Mouse (Mus musculus) hindbrain, embryonic 13.5 days (tissue): Measurements from ENCODE around the gene Crat. TPM values are rescaled to one million over a fixed set of nuclear protein-coding genes. Genes with fewer than 3 reads are reported as not detected.

Experiments used
- ATAC-seq: fragments of 200-750 bp; cut with Nextera tagmentation; 2 replicates; pipeline ENCODE4 v1.8.0; 2017; ENCODE audit warnings: moderate TSS enrichment; ENCODE audit not compliant: low FRiP score
- H3K27ac ChIP-seq: fragments of 300-500 bp; sonication (generic); 2 replicates; pipeline ENCODE4 v1.5.1; 2015; ENCODE audit warnings: inconsistent platforms, mild to moderate bottlenecking, moderate library complexity
- H3K27me3 ChIP-seq: fragments of 300-500 bp; sonication (generic); 2 replicates; pipeline ENCODE4 v1.6.1; 2015; ENCODE audit warnings: mild to moderate bottlenecking, inconsistent platforms
- H3K36me3 ChIP-seq: fragments of 300-500 bp; sonication (generic); 2 replicates; pipeline ENCODE4 v1.6.1; 2015; ENCODE audit warnings: mild to moderate bottlenecking, inconsistent platforms
- H3K4me1 ChIP-seq: fragments of 300-500 bp; sonication (generic); replicated peaks from 2 replicates; pipeline ENCODE4 v1.6.1; 2015; ENCODE audit warnings: inconsistent platforms
- H3K4me2 ChIP-seq: fragments of 300-500 bp; sonication (generic); 2 replicates; pipeline ENCODE4 v1.6.1; 2015; ENCODE audit warnings: inconsistent platforms, mild to moderate bottlenecking, moderate library complexity
- H3K4me3 ChIP-seq: fragments of 300-500 bp; sonication (generic); 2 replicates; pipeline ENCODE4 v1.5.1; 2015; ENCODE audit warnings: mild to moderate bottlenecking, inconsistent platforms
- H3K9ac ChIP-seq: fragments of 300-500 bp; sonication (generic); 2 replicates; pipeline ENCODE4 v1.6.1; 2015; ENCODE audit warnings: mild to moderate bottlenecking, inconsistent platforms
- H3K9me3 ChIP-seq: fragments of 300-500 bp; sonication (generic); 2 replicates; pipeline ENCODE4 v1.6.1; 2016; ENCODE audit warnings: inconsistent platforms
- WGBS: fragments of 180-500 bp; shearing (Covaris S2); methylation state at CpG from one replicate; pipeline ENCODE4 v1.1.7; 2015; 5-methylcytosine and 5-hydroxymethylcytosine counted together
- polyA plus RNA-seq: library from polyadenylated mRNA; unstranded; fragments of >200 nt; fragmentation: Nextera tagmentation; extraction: Ambion mirVana; gene quantifications from 2 replicates; pipeline ENCODE4 v1.2.1, GENCODE M21; 2015

Crat gene
- polyA plus RNA-seq, 1 experiment from 2014 or later: 24.0 TPM

- Histone ChIP-seq H3K27ac (no peak overlapping the region), H3K4me2 (no peak overlapping the region), H3K9ac (no peak overlapping the region), H3K4me1 (no peaks in the 10 kb centered on the region), H3K36me3 (peaks cover 100% of the 10 kb centered on the region), H3K27me3 (no peaks in the 10 kb centered on the region), H3K4me3 (no peak overlapping the region), H3K9me3 (no peaks in the 10 kb centered on the region)
- 91% methylated on average over 10 of the region's 10 CpGs for WGBS
- ATAC-seq: no peak
Measured at GRCm38 (mm10) chr2:30380564-30381376, 34.8 kb downstream of the Crat start.

- H3K36me3 ChIP-seq: peaks cover 97% of the 10 kb centered on the region
- H3K27me3 ChIP-seq: no peaks in the 10 kb centered on the region
- H3K4me3 ChIP-seq: no peak overlapping the region
- ATAC-seq: no peak
- H3K9me3 ChIP-seq: no peaks in the 10 kb centered on the region
- H3K9ac ChIP-seq: no peak overlapping the region
- H3K4me2 ChIP-seq: no peak overlapping the region
- WGBS: 90% methylated on average over 7 of the region's 7 CpGs
- no peak overlapping the region for H3K27ac ChIP-seq
- H3K4me1 ChIP-seq: no peaks in the 10 kb centered on the region
Measured at GRCm38 (mm10) chr2:30379307-30379706, 36.3 kb downstream of the Crat start.

GRCm38 (mm10) chr2:30377721-30378120, 37.9 kb downstream of the Crat start:
- Histone ChIP-seq H3K36me3 (peaks cover 95% of the 10 kb centered on the region), H3K4me3 (no peak overlapping the region), H3K4me2 (no peak overlapping the region), H3K27me3 (no peaks in the 10 kb centered on the region), H3K9me3 (no peaks in the 10 kb centered on the region), H3K9ac (no peak overlapping the region), H3K4me1 (no peaks in the 10 kb centered on the region), H3K27ac (no peak overlapping the region)
- no peak for ATAC-seq
- 88% methylated on average over 5 of the region's 5 CpGs for WGBS

GRCm38 (mm10) chr2:30375893-30376292, 39.7 kb downstream of the Crat start:
- Histone ChIP-seq H3K9me3 (no peaks in the 10 kb centered on the region), H3K36me3 (peaks cover 95% of the 10 kb centered on the region)

GRCm38 (mm10) chr2:30372726-30373125, 42.9 kb downstream of the Crat start:
- H3K27me3 ChIP-seq: no peaks in the 10 kb centered on the region
- no peaks in the 10 kb centered on the region for H3K4me1 ChIP-seq
- ATAC-seq: no peak
- 96% methylated on average over 5 of the region's 5 CpGs for WGBS
- H3K27ac ChIP-seq: no peak overlapping the region
- H3K9me3 ChIP-seq: no peaks in the 10 kb centered on the region
- H3K9ac ChIP-seq: no peak overlapping the region
- no peak overlapping the region for H3K4me3 ChIP-seq
- H3K4me2 ChIP-seq: no peak overlapping the region
- H3K36me3 ChIP-seq: peaks cover 95% of the 10 kb centered on the region

More at GRCm38 (mm10) chr2:30375893-30376292, 39.7 kb downstream of the Crat start:
- 97% methylated on average over 10 of the region's 10 CpGs for WGBS
- no peaks in the 10 kb centered on the region for H3K4me1 ChIP-seq
- H3K4me2 ChIP-seq: no peak overlapping the region
- no peak overlapping the region for H3K9ac ChIP-seq
- H3K4me3 ChIP-seq: no peak overlapping the region
- no peak for ATAC-seq
- H3K27me3 ChIP-seq: no peaks in the 10 kb centered on the region
- no peak overlapping the region for H3K27ac ChIP-seq

- Histone ChIP-seq H3K36me3 (peaks cover 93% of the 10 kb centered on the region), H3K4me1 (0 out of 2 replicates have a peak, but pooled peaks cover 3% of the 10 kb centered on the region), H3K27me3 (no peaks in the 10 kb centered on the region), H3K4me2 (no peak overlapping the region), H3K9me3 (no peaks in the 10 kb centered on the region), H3K9ac (no peak overlapping the region), H3K27ac (no peak overlapping the region), H3K4me3 (no peak overlapping the region)
- 96% methylated on average over 8 of the region's 8 CpGs for WGBS
- ATAC-seq: no peak
Measured at GRCm38 (mm10) chr2:30371544-30371943, 44.1 kb downstream of the Crat start.

- H3K4me3 ChIP-seq: no peak overlapping the region
- no peak overlapping the region for H3K4me2 ChIP-seq
- no peak overlapping the region for H3K27ac ChIP-seq
- H3K9ac ChIP-seq: no peak overlapping the region
- H3K9me3 ChIP-seq: no peaks in the 10 kb centered on the region
- H3K27me3 ChIP-seq: no peaks in the 10 kb centered on the region
- H3K4me1 ChIP-seq: peaks cover 21% of the 10 kb centered on the region
- peaks cover 44% of the 10 kb centered on the region for H3K36me3 ChIP-seq
- 78% methylated on average over 5 of the region's 5 CpGs for WGBS
- no peak for ATAC-seq
Measured at GRCm38 (mm10) chr2:30366203-30366602, 49.4 kb downstream of the Crat start.

- peak overlapping the region; percentile 65 for H3K4me3 ChIP-seq
- H3K9ac ChIP-seq: peak overlapping the region; percentile 95
- no peaks in the 10 kb centered on the region for H3K9me3 ChIP-seq
- ATAC-seq: no peak
- H3K27ac ChIP-seq: no peak overlapping the region
- H3K4me1 ChIP-seq: peaks cover 21% of the 10 kb centered on the region
- H3K36me3 ChIP-seq: peaks cover 37% of the 10 kb centered on the region
- no peaks in the 10 kb centered on the region for H3K27me3 ChIP-seq
- peak overlapping the region; percentile 95 for H3K4me2 ChIP-seq
- 91% methylated on average over 2 of the region's 2 CpGs for WGBS
Measured at GRCm38 (mm10) chr2:30365281-30366069, 50.1 kb downstream of the Crat start.

- Histone ChIP-seq H3K4me2 (peak within 1 kb of the TSS; percentile 95), H3K27ac (peak within 1 kb of the TSS; percentile 84), H3K9ac (peak within 1 kb of the TSS; percentile 95), H3K36me3 (peaks cover 22% of the 10 kb centered on the region), H3K27me3 (no peaks in the 10 kb centered on the region), H3K4me1 (peaks cover 21% of the 10 kb centered on the region), H3K9me3 (no peaks in the 10 kb centered on the region), H3K4me3 (peak within 1 kb of the TSS; percentile 65)
- under 1% methylated on average over 54 of the region's 54 CpGs for WGBS
- peak; percentile 99 for ATAC-seq
Measured at GRCm38 (mm10) chr2:30363773-30364650, 51.6 kb downstream of the Crat start, which contains the start of gene Miga2. Miga2 (plus strand) TSS chr2:30364233.

GRCm38 (mm10) chr2:30362865-30363264, 52.7 kb downstream of the Crat start:
- Histone ChIP-seq H3K4me2 (no peak overlapping the region), H3K9me3 (no peaks in the 10 kb centered on the region), H3K9ac (no peak overlapping the region), H3K27me3 (no peaks in the 10 kb centered on the region), H3K4me1 (peaks cover 31% of the 10 kb centered on the region), H3K36me3 (peaks cover 11% of the 10 kb centered on the region), H3K4me3 (no peak overlapping the region), H3K27ac (no peak overlapping the region)
- no peak for ATAC-seq
- 80% methylated on average over 5 of the region's 5 CpGs for WGBS

GRCm38 (mm10) chr2:30360626-30361025, 55.0 kb downstream of the Crat start:
- ATAC-seq: no peak
- H3K36me3 ChIP-seq: peaks cover 3% of the 10 kb centered on the region; the same call in 1 of the 2 replicates
- H3K4me2 ChIP-seq: no peak overlapping the region
- H3K4me3 ChIP-seq: no peak overlapping the region
- no peaks in the 10 kb centered on the region for H3K9me3 ChIP-seq
- peak overlapping the region; percentile 39; the same call in 1 of the 2 replicates for H3K9ac ChIP-seq
- H3K4me1 ChIP-seq: peaks cover 45% of the 10 kb centered on the region
- whole genome bisulfite sequencing: 56% methylated on average over 10 of the region's 10 CpGs
- H3K27me3 ChIP-seq: no peaks in the 10 kb centered on the region
- no peak overlapping the region for H3K27ac ChIP-seq
